Mouse (Mus musculus) monocyte, adult 59 days (primary cell): ENCODE measurements around the gene Mcat. TPM values are rescaled to one million over a fixed set of nuclear protein-coding genes. Genes with fewer than 3 reads are reported as not detected.

Experiments used
- total RNA-seq, 2 experiments: library from RNA; stranded (reverse); gene quantifications; one replicate each; pipeline ENCODE4 v1.2.4; 2023

Mcat gene
- 10 to 100 TPM in 1 of 2 experiments, 1 to 10 TPM in 1; 7.9 to 11.2 TPM for total RNA-seq

GRCm38 (mm10) chr15:83563327-83563856 lies at the start of gene Mcat, which contains the start of gene Tspo:
Mcat (minus strand) TSS chr15:83563787.
Tspo (plus strand) TSS chr15:83563592.

GRCm38 (mm10) chr15:83594513-83595363 lies 31.2 kb upstream of the Mcat start, which contains the start of gene Ttll12:
Ttll12 (minus strand) TSS chr15:83595157.

GRCm38 (mm10) chr15:83526424-83527091 lies 37.0 kb downstream of the Mcat start, which contains the start of gene Bik:
Bik (plus strand) TSS chr15:83526862.

GRCm38 (mm10) chr15:83510805-83511405 lies 52.7 kb downstream of the Mcat start, which contains the start of gene Ttll1:
Ttll1 (minus strand) TSS chr15:83510893.

Other genes starting within 250 kb of the Mcat start
- 10 to 100 TPM; 18.2 to 19.8 TPM for gene Arfgap3, start 213.5 kb downstream of the Mcat start, total RNA-seq
- 100 to 1,000 TPM; 127 to 147 TPM for gene Pacsin2, start 99.2 kb downstream of the Mcat start, total RNA-seq
- gene Ttll1, start 52.9 kb downstream of the Mcat start, total RNA-seq: 1 to 10 TPM; 3.2 to 4.6 TPM
- not detected for gene Bik, start 36.9 kb downstream of the Mcat start, total RNA-seq
- gene Tspo, start 195 bp downstream of the Mcat start, total RNA-seq: 100 to 1,000 TPM; 134 to 147 TPM
- 1 to 10 TPM; 5.0 to 5.3 TPM for gene Ttll12, start 31.4 kb upstream of the Mcat start, total RNA-seq
- gene Scube1, start 161.2 kb upstream of the Mcat start, total RNA-seq: not detected
- gene Mpped1, start 215.7 kb upstream of the Mcat start, total RNA-seq: not detected